Mouse (Mus musculus) G1E (cell line): Measurements from ENCODE around the gene Prtn3.

Experiments used
- CTCF ChIP-seq: IDR thresholded peaks from 2 replicates; pipeline ENCODE4 v1.5.1; 2012; ENCODE audit warnings: low read depth, low read length, inconsistent platforms, mixed read lengths
- GATA1 ChIP-seq: IDR thresholded peaks from 2 replicates; pipeline ENCODE4 v1.6.1; 2012; ENCODE audit warnings: borderline replicate concordance, low read length, inconsistent platforms, mixed read lengths
- POLR2AphosphoS5 ChIP-seq: IDR thresholded peaks from 2 replicates; pipeline ENCODE4 v1.6.1; 2012; ENCODE audit warnings: low read depth, low read length, inconsistent platforms; ENCODE audit not compliant: insufficient replicate concordance

DNA sequence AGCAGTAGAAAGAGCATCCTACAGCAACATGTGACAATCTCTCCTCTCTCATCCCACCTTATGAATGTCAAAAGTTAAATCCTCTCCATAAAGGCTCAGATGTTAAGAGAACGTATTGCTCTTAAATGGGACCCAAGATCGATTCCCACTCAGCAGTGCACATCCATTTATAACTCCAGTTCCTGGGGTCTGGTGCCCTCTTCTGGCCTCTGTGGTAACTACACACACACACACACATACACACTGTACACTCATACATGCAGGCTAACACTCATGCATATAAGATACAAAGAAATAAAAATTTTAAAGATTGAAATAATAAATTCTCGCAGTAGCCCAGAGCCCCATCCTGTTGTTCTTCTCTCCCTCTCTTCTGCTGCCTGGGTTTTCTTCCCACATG is 37.4 kb upstream of the Prtn3 start:
- TF ChIP-seq CTCF, result no peak
- TF ChIP-seq POLR2AphosphoS5, result no peak
- no peak for TF ChIP-seq GATA1
